Mouse (Mus musculus): Measurements from ENCODE around the gene Smoc1.

Gene Smoc1

GRCm38 (mm10) chr12:81225966-81226577, 199.5 kb downstream of the Smoc1 start:
- DNase-seq (ENCODE audit: extremely low spot score) = no peak

- no peak for DNase-seq (ENCODE audit: extremely low spot score)
Measured at GRCm38 (mm10) chr12:81226590-81226989, 200.0 kb downstream of the Smoc1 start.

- DNase-seq (ENCODE audit: extremely low spot score) = no peak
Measured at GRCm38 (mm10) chr12:81227767-81228460, 201.3 kb downstream of the Smoc1 start.

GRCm38 (mm10) chr12:81233746-81234380, 207.3 kb downstream of the Smoc1 start:
- no peak for DNase-seq (ENCODE audit: extremely low spot score)

GRCm38 (mm10) chr12:81235456-81236330, 209.1 kb downstream of the Smoc1 start:
- no peak for DNase-seq (ENCODE audit: extremely low spot score)

Measured in embryo, embryonic 9.5 days (tissue).